Mouse (Mus musculus) heart, adult 2 months (tissue): ENCODE results near the gene Myadm.

ENCODE experiments used
- CTCF ChIP-seq: fragments of 200-600 bp; IDR thresholded peaks from 2 replicates; pipeline ENCODE4 v1.8.1; 2022; ENCODE audit warnings: antibody characterized with exemption, mild to moderate bottlenecking, moderate library complexity
- EP300 ChIP-seq: fragments of 200-500 bp; IDR thresholded peaks from 2 replicates; pipeline ENCODE4 v1.6.1; 2011; ENCODE audit warnings: low read depth, low read length, control low read depth; ENCODE audit not compliant: insufficient read depth
- POLR2A ChIP-seq: fragments of 200-500 bp; IDR thresholded peaks from 2 replicates; pipeline ENCODE4 v1.6.1; 2011; ENCODE audit warnings: mild to moderate bottlenecking, low read depth, low read length, control low read depth; ENCODE audit not compliant: insufficient read depth

DNA sequence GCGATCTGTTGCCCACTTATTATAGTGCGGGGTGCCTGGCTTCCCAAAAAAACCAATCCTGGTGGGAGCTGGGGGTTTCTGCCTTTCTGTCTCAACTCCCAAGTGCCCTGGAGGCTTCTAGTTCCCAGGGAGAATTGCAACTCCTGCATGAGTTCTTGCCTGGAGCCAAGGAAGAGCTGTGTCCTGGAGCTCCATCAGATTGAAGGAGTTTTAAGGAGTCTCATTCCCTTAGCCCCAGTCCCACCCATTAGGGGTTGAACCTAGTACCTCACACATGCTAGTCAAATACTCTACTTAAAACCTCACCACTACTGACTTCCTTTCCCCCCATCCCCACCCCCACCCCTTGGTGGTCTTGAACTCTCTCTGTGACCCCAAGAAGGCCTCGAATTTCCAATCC lies 2.9 kb downstream of the Myadm start:
- TF ChIP-seq CTCF (no peak), EP300 (no peak), POLR2A (no peak)
